In the genomic region with DNA sequence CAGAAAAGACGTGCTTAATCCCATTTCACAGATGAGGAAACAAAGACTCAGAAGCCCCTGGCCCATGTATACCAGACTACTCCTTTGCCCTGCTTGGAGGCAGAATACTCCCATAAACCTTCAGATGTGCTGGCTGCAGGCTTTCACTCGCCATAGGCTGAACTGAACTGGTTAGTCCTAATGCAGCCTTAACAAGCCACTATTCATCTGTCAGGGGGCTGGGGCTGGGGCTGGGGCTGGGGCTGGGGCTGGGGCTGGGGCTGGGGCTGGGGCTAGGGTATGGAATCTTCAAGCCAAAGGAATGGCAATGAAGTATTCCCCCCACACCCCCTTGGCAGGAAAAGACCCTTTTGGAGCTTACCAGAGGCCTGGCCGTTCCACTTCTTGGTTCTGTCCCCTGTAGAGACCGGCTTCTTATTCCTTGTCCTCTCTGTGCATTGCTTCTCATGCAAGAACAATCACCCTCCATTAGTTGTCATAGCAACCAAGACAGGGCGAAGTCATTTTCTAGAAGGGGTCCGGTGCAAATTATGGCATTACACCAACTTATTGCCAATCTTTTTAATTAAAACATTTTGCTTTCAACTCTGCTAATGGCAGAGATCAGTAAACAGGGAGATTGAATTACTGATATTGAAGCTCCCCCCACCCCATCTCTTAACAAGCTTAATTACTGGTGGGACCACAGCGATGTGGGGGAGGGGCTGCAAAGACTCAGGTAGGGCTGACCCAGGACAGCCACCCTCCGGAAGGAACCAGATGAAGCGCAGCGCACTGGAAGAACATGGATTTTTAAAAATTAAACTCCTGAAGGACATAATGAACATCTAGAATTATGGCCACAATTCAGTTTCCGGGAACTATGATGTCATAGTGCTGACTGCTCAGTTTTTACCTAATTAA, we compare ENCODE assay signal across 14 mouse cellular contexts.
DNase-seq lines count a peak whose midpoint lies in the region; ATAC-seq and TF ChIP-seq lines count a peak whose summit lies in the region.
"Had no signal": no experiment of that assay in that cellular context is flagged by ENCODE, and none has a peak within 500 bp of the region (broad histone marks: within the 10 kb centered on the region; RNA-seq: fewer than 3 reads in every experiment).

No protein-coding gene starts in this region.

- peaks cover 27% of the 10 kb centered on the region for H3K4me1 ChIP-seq in forebrain, embryonic 10.5 days
- H3K4me1 ChIP-seq in forebrain, embryonic 15.5 days: peaks cover 8% of the 10 kb centered on the region
- peaks cover 32% of the 10 kb centered on the region for H3K4me1 ChIP-seq in hindbrain, embryonic 13.5 days (replicated peaks)
- peaks cover 31% of the 10 kb centered on the region for H3K4me1 ChIP-seq in neural tube, embryonic 13.5 days (replicated peaks)
- no peaks in the 10 kb centered on the region for H3K4me1 ChIP-seq in thymus, adult 2 months (replicated peaks; ENCODE audit: control insufficient read depth, insufficient read depth, low read length)

- no peaks in the 10 kb centered on the region for H3K9me3 ChIP-seq in forebrain, embryonic 10.5 days
- H3K9me3 ChIP-seq in forebrain, embryonic 15.5 days: no peaks in the 10 kb centered on the region
- H3K9me3 ChIP-seq in hindbrain, embryonic 13.5 days: no peaks in the 10 kb centered on the region
- H3K9me3 ChIP-seq in neural tube, embryonic 13.5 days: no peaks in the 10 kb centered on the region
- H3K9me3 ChIP-seq: embryonic facial prominence, embryonic 13.5 days; G1E; heart, embryonic 10.5 days; limb, embryonic 12.5 days had no signal

- TF ChIP-seq POLR2A in thymus, adult 2 months (IDR thresholded peaks at IDR 0.05; ENCODE audit: control insufficient read depth, extremely low read depth, insufficient read depth, low read length, poor library complexity): no peak

- no peak overlapping the region for H3K4me2 ChIP-seq in forebrain, embryonic 15.5 days (replicated peaks)
- no peak overlapping the region for H3K4me2 ChIP-seq in hindbrain, embryonic 13.5 days
- no peak overlapping the region for H3K4me2 ChIP-seq in neural tube, embryonic 13.5 days
- H3K4me2 ChIP-seq: embryonic facial prominence, embryonic 13.5 days; limb, embryonic 12.5 days; lung, embryonic 14.5 days had no signal

- no peak for DNase-seq in forebrain, embryonic 10.5 days (ENCODE audit: extremely low spot score, low spot score)
- DNase-seq in embryo, embryonic 9.5 days (ENCODE audit: extremely low spot score): peak; percentile 27
- no peak for DNase-seq in left cerebral cortex, adult 11 months (ENCODE audit: low spot score)
- no peak for DNase-seq in thymus, adult 2 months
- DNase-seq in right cerebral cortex, postnatal 25 days: no peak
- DNase-seq: lung, embryonic 14.5 days had no signal

- ATAC-seq in forebrain, embryonic 15.5 days (replicated peaks): no peak; the same call in 1 of the 2 replicates
- peak; percentile 81 for ATAC-seq in hindbrain, embryonic 13.5 days (ENCODE audit: low FRiP score)
- ATAC-seq in neural tube, embryonic 13.5 days (ENCODE audit: low read depth): peak; percentile 75

- no peak overlapping the region for H3K9ac ChIP-seq in forebrain, embryonic 15.5 days (replicated peaks)
- H3K9ac ChIP-seq in hindbrain, embryonic 13.5 days: no peak overlapping the region
- H3K9ac ChIP-seq in neural tube, embryonic 13.5 days: no peak overlapping the region
- H3K9ac ChIP-seq: embryonic facial prominence, embryonic 13.5 days; limb, embryonic 12.5 days; lung, embryonic 14.5 days had no signal

- no peak for TF ChIP-seq CTCF in thymus, adult 2 months (IDR thresholded peaks at IDR 0.05; ENCODE audit: borderline replicate concordance, control insufficient read depth, extremely low read depth, insufficient read depth, low read length, poor library complexity)

- no peak overlapping the region for H3K4me3 ChIP-seq in forebrain, embryonic 10.5 days
- H3K4me3 ChIP-seq in forebrain, embryonic 15.5 days: no peak overlapping the region
- no peak overlapping the region for H3K4me3 ChIP-seq in hindbrain, embryonic 13.5 days
- H3K4me3 ChIP-seq in neural tube, embryonic 13.5 days: no peak overlapping the region
- no peak overlapping the region for H3K4me3 ChIP-seq in thymus, adult 2 months (ENCODE audit: control insufficient read depth, insufficient read depth, low read length)
- H3K4me3 ChIP-seq: embryonic facial prominence, embryonic 13.5 days; heart, embryonic 10.5 days; layer of hippocampus, adult 2 months; limb, embryonic 12.5 days had no signal

- 31% methylated on average over 11 of the region's 11 CpGs for WGBS in forebrain, embryonic 10.5 days
- WGBS in forebrain, embryonic 15.5 days: 22% methylated on average over 11 of the region's 11 CpGs
- 39% methylated on average over 11 of the region's 11 CpGs for WGBS in hindbrain, embryonic 13.5 days
- whole genome bisulfite sequencing in neural tube, embryonic 13.5 days: 27% methylated on average over 11 of the region's 11 CpGs
- WGBS in thymus, adult 2 months: 87% methylated on average over 11 of the region's 11 CpGs

- H3K27me3 ChIP-seq in forebrain, embryonic 10.5 days (ENCODE audit: poor library complexity, severe bottlenecking): peaks cover 75% of the 10 kb centered on the region
- H3K27me3 ChIP-seq in forebrain, embryonic 15.5 days: no peaks in the 10 kb centered on the region
- no peaks in the 10 kb centered on the region for H3K27me3 ChIP-seq in hindbrain, embryonic 13.5 days
- H3K27me3 ChIP-seq in neural tube, embryonic 13.5 days: no peaks in the 10 kb centered on the region
- H3K27me3 ChIP-seq in thymus, adult 2 months (ENCODE audit: control insufficient read depth, insufficient read depth, low read length): no peaks in the 10 kb centered on the region
- H3K27me3 ChIP-seq: embryonic facial prominence, embryonic 13.5 days; limb, embryonic 12.5 days had no signal

- H3K27ac ChIP-seq in forebrain, embryonic 10.5 days: peak overlapping the region; percentile 35; the same call in 1 of the 2 replicates
- no peak overlapping the region for H3K27ac ChIP-seq in forebrain, embryonic 15.5 days (replicated peaks)
- peak overlapping the region; percentile 78 for H3K27ac ChIP-seq in hindbrain, embryonic 13.5 days
- peak overlapping the region; percentile 68 for H3K27ac ChIP-seq in neural tube, embryonic 13.5 days (replicated peaks)
- H3K27ac ChIP-seq in thymus, adult 2 months (ENCODE audit: control insufficient read depth, insufficient read depth, low read length): no peak overlapping the region
- H3K27ac ChIP-seq: embryonic facial prominence, embryonic 13.5 days; heart, embryonic 10.5 days; limb, embryonic 12.5 days had no signal

- no peaks in the 10 kb centered on the region for H3K36me3 ChIP-seq in forebrain, embryonic 10.5 days (replicated peaks)
- H3K36me3 ChIP-seq in forebrain, embryonic 15.5 days: no peaks in the 10 kb centered on the region
- H3K36me3 ChIP-seq in hindbrain, embryonic 13.5 days: no peaks in the 10 kb centered on the region
- H3K36me3 ChIP-seq in neural tube, embryonic 13.5 days: no peaks in the 10 kb centered on the region
- no peaks in the 10 kb centered on the region for H3K36me3 ChIP-seq in thymus, adult 2 months (ENCODE audit: control insufficient read depth, insufficient read depth, low read length)
- H3K36me3 ChIP-seq: embryonic facial prominence, embryonic 13.5 days; G1E; heart, embryonic 10.5 days; limb, embryonic 12.5 days had no signal

Comparison
In these comparisons a context has a peak if more than half of its experiments do, and no peak if none do; other contexts are left out.
1. H3K27ac ChIP-seq: peak in forebrain, embryonic 10.5 days (single experiment), hindbrain, embryonic 13.5 days (single experiment) and neural tube, embryonic 13.5 days (single experiment); none in forebrain, embryonic 15.5 days (single experiment) and thymus, adult 2 months (single experiment).